Mouse (Mus musculus) cerebellum, adult 9-10 months (tissue): ENCODE results near the gene Hcrt.

ENCODE experiments used
- DNase-seq: peaks from one replicate; pipeline ENCODE4 v3.0.0; 2022

Hcrt gene

GRCm38 (mm10) chr11:100735134-100735865 lies 27.4 kb downstream of the Hcrt start:
- DNase-seq: no peak

GRCm38 (mm10) chr11:100730477-100731205 lies 32.1 kb downstream of the Hcrt start:
- no peak for DNase-seq

- no peak for DNase-seq
These were observed 32.8 kb downstream of the Hcrt start for GRCm38 (mm10) chr11:100729976-100730375.

- no peak for DNase-seq
These were observed 34.1 kb downstream of the Hcrt start for GRCm38 (mm10) chr11:100728601-100729000.

- DNase-seq: no peak
These were observed 35.5 kb downstream of the Hcrt start for GRCm38 (mm10) chr11:100727201-100727600.

- DNase-seq: no peak
These were observed 37.7 kb downstream of the Hcrt start for GRCm38 (mm10) chr11:100724919-100725512.

- DNase-seq: no peak
These were observed 40.2 kb downstream of the Hcrt start for GRCm38 (mm10) chr11:100722493-100723028.

- DNase-seq: no peak
These were observed 40.8 kb downstream of the Hcrt start for GRCm38 (mm10) chr11:100721776-100722492.

GRCm38 (mm10) chr11:100721254-100721653 lies 41.5 kb downstream of the Hcrt start:
- DNase-seq: no peak

GRCm38 (mm10) chr11:100720345-100720744 lies 42.4 kb downstream of the Hcrt start:
- DNase-seq: no peak

GRCm38 (mm10) chr11:100719893-100720292 lies 42.8 kb downstream of the Hcrt start:
- DNase-seq: no peak

- DNase-seq: no peak
These were observed 43.4 kb downstream of the Hcrt start for GRCm38 (mm10) chr11:100719312-100719711.

GRCm38 (mm10) chr11:100718866-100719265 lies 43.9 kb downstream of the Hcrt start:
- no peak for DNase-seq

- DNase-seq: no peak
These were observed 44.3 kb downstream of the Hcrt start for GRCm38 (mm10) chr11:100718462-100718861.

GRCm38 (mm10) chr11:100716649-100717048 lies 46.1 kb downstream of the Hcrt start:
- DNase-seq: no peak

- no peak for DNase-seq
These were observed 47.8 kb downstream of the Hcrt start for GRCm38 (mm10) chr11:100714948-100715347.

- DNase-seq: peak; percentile 82
These were observed 48.2 kb downstream of the Hcrt start for GRCm38 (mm10) chr11:100714534-100714915.

GRCm38 (mm10) chr11:100713735-100714533 lies 48.8 kb downstream of the Hcrt start, which contains the start of gene Hspb9:
Hspb9 (plus strand) TSS chr11:100713850.
- DNase-seq: no peak

- DNase-seq: no peak
These were observed 49.6 kb downstream of the Hcrt start for GRCm38 (mm10) chr11:100713174-100713573.

- peak; percentile 85 for DNase-seq
These were observed 50.7 kb downstream of the Hcrt start, which contains the start of gene Kat2a for GRCm38 (mm10) chr11:100711783-100712615. Kat2a (minus strand) TSS chr11:100712465.
